Mouse (Mus musculus): ENCODE data around the gene Olfr1177-ps. TPM values are rescaled to one million over a fixed set of nuclear protein-coding genes. Genes with fewer than 3 reads are reported as not detected.
A peak's percentile ranks its signal among the peaks of the same experiment; 100 is the strongest.

Gene Olfr1177-ps
- not detected for total RNA-seq (2021)
- long read RNA-seq, experiment 1 = 0 reads
- long read RNA-seq, experiment 2 = 0 reads

DNA sequence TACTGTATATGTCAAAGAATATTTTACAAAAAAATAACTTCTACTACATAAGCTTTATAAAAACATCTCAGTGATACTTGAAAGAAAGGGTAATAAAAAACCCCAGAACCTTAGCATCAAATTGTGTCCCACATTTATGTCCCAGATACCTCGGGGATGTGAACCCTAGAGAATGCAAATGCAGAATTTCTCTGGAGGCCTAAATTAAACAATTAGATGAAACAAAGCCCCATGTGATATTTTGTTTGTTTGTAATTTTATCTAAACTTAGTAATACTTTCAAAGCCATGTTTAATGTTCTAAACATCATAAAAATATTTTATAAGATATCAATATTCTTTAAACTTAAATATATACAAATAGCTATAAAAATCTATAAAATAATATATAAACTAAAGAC lies at the start of gene Olfr1177-ps:
Gene Olfr1177-ps, minus strand, starts transcription at position 101 of the 400 bp plus-strand sequence.
- DNase-seq = no peak
- intact Hi-C loops (cut with DNase I) = no loop called here
- Histone ChIP-seq H3K27ac (no peak within 1 kb of the TSS), H3K4me3 (no peak within 1 kb of the TSS)
- no peak for TF ChIP-seq CTCF (IDR thresholded peaks at IDR 0.05)

GRCm38 (mm10) chr2:88386762-88387161 lies 40.5 kb upstream of the Olfr1177-ps start, which contains the start of gene Olfr1178:
Gene Olfr1178, plus strand, starts transcription at chr2:88387062.
- intact Hi-C loops (cut with DNase I) = no loop called here

DNA sequence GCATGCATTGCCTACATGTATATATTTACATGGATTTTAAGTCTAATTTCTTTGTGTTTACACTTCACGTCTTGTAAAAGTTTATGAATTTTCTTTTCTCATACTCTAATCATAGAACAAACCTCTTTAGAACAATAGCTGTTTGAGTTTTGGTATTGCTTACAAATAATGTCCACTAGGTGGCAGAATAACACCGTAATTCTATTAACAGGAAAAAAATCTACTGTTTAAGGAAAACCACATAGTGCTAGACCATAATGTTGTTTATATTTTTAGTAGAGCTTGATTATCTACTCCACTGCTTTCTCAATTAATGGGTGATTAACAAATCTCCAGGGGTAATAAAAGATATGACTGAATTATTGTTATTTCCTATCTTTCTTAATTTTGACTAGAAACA lies 10.0 kb upstream of the Olfr1177-ps start:
- Histone ChIP-seq H3K4me3 (no peak overlapping the region), H3K27ac (no peak overlapping the region)
- intact Hi-C loops (cut with DNase I) = no loop called here
- TF ChIP-seq CTCF (IDR thresholded peaks at IDR 0.05) = peak; percentile 61
- no peak for DNase-seq

More at GRCm38 (mm10) chr2:88386762-88387161, 40.5 kb upstream of the Olfr1177-ps start, which contains the start of gene Olfr1178:
- TF ChIP-seq CTCF (IDR thresholded peaks at IDR 0.05) = no peak
- no peak within 1 kb of the TSS for H3K4me3 ChIP-seq
- DNase-seq = no peak
- no peak within 1 kb of the TSS for H3K27ac ChIP-seq

GRCm38 (mm10) chr2:88336421-88336820 lies 9.9 kb downstream of the Olfr1177-ps start, which contains the start of gene Olfr1176:
Gene Olfr1176, plus strand, starts transcription at chr2:88336721.
- no peak within 1 kb of the TSS for H3K27ac ChIP-seq
- DNase-seq = no peak
- intact Hi-C loops (cut with DNase I) = no loop called here
- H3K4me3 ChIP-seq = no peak within 1 kb of the TSS
- no peak for TF ChIP-seq CTCF (IDR thresholded peaks at IDR 0.05)

GRCm38 (mm10) chr2:88327115-88327514 lies 19.2 kb downstream of the Olfr1177-ps start, which contains the start of gene Olfr1175-ps:
Gene Olfr1175-ps, minus strand, starts transcription at chr2:88327215.
- Histone ChIP-seq H3K27ac (no peak within 1 kb of the TSS), H3K4me3 (no peak within 1 kb of the TSS)
- intact Hi-C loops (cut with DNase I) = no loop called here
- no peak for TF ChIP-seq CTCF (IDR thresholded peaks at IDR 0.05)
- DNase-seq = no peak

GRCm38 (mm10) chr2:88315035-88315434 lies 31.3 kb downstream of the Olfr1177-ps start, which contains the start of gene Olfr1174-ps:
Gene Olfr1174-ps, minus strand, starts transcription at chr2:88315135.
- no peak within 1 kb of the TSS for H3K4me3 ChIP-seq
- no peak within 1 kb of the TSS for H3K27ac ChIP-seq
- no peak for DNase-seq
- no peak for TF ChIP-seq CTCF (IDR thresholded peaks at IDR 0.05)
- intact Hi-C loops (cut with DNase I) = no loop called here

Other genes with a start within 250 kb of the Olfr1177-ps start
- gene Olfr1166, start 218.2 kb downstream of the Olfr1177-ps start, total RNA-seq (2021) = not detected
- gene Olfr1167, start 191.3 kb downstream of the Olfr1177-ps start, total RNA-seq (2021) = not detected
- gene Olfr1168, start 164.6 kb downstream of the Olfr1177-ps start, total RNA-seq (2021) = not detected
- gene Olfr1170, start 118.2 kb downstream of the Olfr1177-ps start, total RNA-seq (2021) = not detected
- gene Olfr1173, start 66.6 kb downstream of the Olfr1177-ps start, total RNA-seq (2021) = not detected
- not detected for gene Olfr1174-ps, start 31.4 kb downstream of the Olfr1177-ps start, total RNA-seq (2021)
- not detected for gene Olfr1175-ps, start 19.3 kb downstream of the Olfr1177-ps start, total RNA-seq (2021)
- not detected for gene Olfr1176, start 9.8 kb downstream of the Olfr1177-ps start, total RNA-seq (2021)
- not detected for gene Olfr1178, start 40.6 kb upstream of the Olfr1177-ps start, total RNA-seq (2021)
- not detected for gene Olfr1179, start 60.0 kb upstream of the Olfr1177-ps start, total RNA-seq (2021)
- not detected for gene Olfr1180, start 72.7 kb upstream of the Olfr1177-ps start, total RNA-seq (2021)
- not detected for gene Olfr1181, start 79.7 kb upstream of the Olfr1177-ps start, total RNA-seq (2021)
- gene Gm13757, start 102.6 kb upstream of the Olfr1177-ps start, total RNA-seq (2021) = not detected
- not detected for gene Olfr1183, start 108.4 kb upstream of the Olfr1177-ps start, total RNA-seq (2021)
- gene Olfr1184, start 137.1 kb upstream of the Olfr1177-ps start, total RNA-seq (2021) = not detected
- gene Olfr1185-ps1, start 146.8 kb upstream of the Olfr1177-ps start, total RNA-seq (2021) = not detected
- not detected for gene Olfr1186, start 172.1 kb upstream of the Olfr1177-ps start, total RNA-seq (2021)
- not detected for gene Olfr1188, start 210.4 kb upstream of the Olfr1177-ps start, total RNA-seq (2021)
- gene Olfr1189, start 240.0 kb upstream of the Olfr1177-ps start, total RNA-seq (2021) = not detected